8 mouse cellular contexts compared by ENCODE assay signal in genomic region chr12:110696173-110696974, GRCm38 (mm10). TPM values are rescaled to one million over a fixed set of nuclear protein-coding genes. Genes with fewer than 3 reads are reported as not detected.
DNase-seq lines count a peak whose midpoint lies in the region; ATAC-seq lines count a peak whose summit lies in the region.

No protein-coding gene starts in this region.

- no peaks in the 10 kb centered on the region for H3K9me3 ChIP-seq in hindbrain, embryonic 14.5 days (ENCODE audit: control insufficient read depth, low read length)

- peaks cover 32% of the 10 kb centered on the region for H3K36me3 ChIP-seq in hindbrain, embryonic 14.5 days (replicated peaks; ENCODE audit: control insufficient read depth, insufficient read depth)

- peaks cover 8% of the 10 kb centered on the region for H3K4me1 ChIP-seq in hindbrain, embryonic 14.5 days (replicated peaks; ENCODE audit: control insufficient read depth, insufficient read depth, low read length)

- peak overlapping the region; percentile 94 for H3K27ac ChIP-seq in hindbrain, embryonic 14.5 days

- H3K4me2 ChIP-seq in hindbrain, embryonic 14.5 days (replicated peaks), result peak overlapping the region; percentile 79

- H3K9ac ChIP-seq in hindbrain, embryonic 14.5 days, result peak overlapping the region; percentile 89

- ATAC-seq in hindbrain, embryonic 14.5 days (ENCODE audit: low FRiP score), result peak; percentile 97

- under 1% methylated on average over 83 of the region's 89 CpGs for WGBS in hindbrain, embryonic 14.5 days

- H3K27me3 ChIP-seq in hindbrain, embryonic 14.5 days (ENCODE audit: control insufficient read depth, insufficient read depth, low read length), result no peaks in the 10 kb centered on the region

- DNase-seq in NIH3T3 (ENCODE audit: low read depth), result peak; percentile 99
- peak; percentile 99 to 100 for DNase-seq in cerebellum, postnatal 10 days
- peak; percentile 96 to 97 for DNase-seq in frontal cortex, postnatal 14 days (ENCODE audit: low spot score in 2 of 2)
- DNase-seq in hindbrain, embryonic 14.5 days (ENCODE audit: low spot score), result peak; percentile 99
- DNase-seq in layer of hippocampus, postnatal 36 days, result peak; percentile 98
- DNase-seq in lung, postnatal 36 days, result peak; percentile 97
- DNase-seq in retina, postnatal 1 day, result peak; percentile 98
- DNase-seq in urinary bladder, adult 18-20 months (ENCODE audit: low spot score in 2 of 2), result peak; percentile 93 to 97

- H3K4me3 ChIP-seq in hindbrain, embryonic 14.5 days (replicated peaks; ENCODE audit: low read length), result peak overlapping the region; percentile 69

RNA-seq across cellular contexts. Expression of gene Hsp90aa1, which starts 6.2 kb away (rescaled TPM):
- polyA plus RNA-seq in hindbrain, embryonic 14.5 days (2014; fragmentation: Nextera tagmentation; extraction: Ambion mirVana), result 1,388 and 1,430 TPM in 2 replicates
- 1,000 to 10,000 TPM; 1,068 to 1,130 TPM for total RNA-seq in layer of hippocampus, postnatal 36 days (2021)

RNA-seq across cellular contexts. Expression of gene 1700001K19Rik, which starts 14.0 kb away (rescaled TPM):
- polyA plus RNA-seq in hindbrain, embryonic 14.5 days (2014; fragmentation: Nextera tagmentation; extraction: Ambion mirVana), result 0.28 and 0.37 TPM in 2 replicates
- not detected for total RNA-seq in layer of hippocampus, postnatal 36 days (2021)

RNA-seq across cellular contexts. Expression of gene Wdr20, which starts 41.4 kb away (rescaled TPM):
- 21.8 and 26.6 TPM in 2 replicates for polyA plus RNA-seq in hindbrain, embryonic 14.5 days (2014; fragmentation: Nextera tagmentation; extraction: Ambion mirVana)
- 10 to 100 TPM; 42.2 to 45.1 TPM for total RNA-seq in layer of hippocampus, postnatal 36 days (2021)

Comparison
In these comparisons a context has a peak if more than half of its experiments do, and no peak if none do; other contexts are left out.
1. Peak in every context shown above with its lines: DNase-seq, ATAC-seq, H3K4me3 ChIP-seq and H3K27ac ChIP-seq.